Mouse (Mus musculus): ENCODE data around the gene Auts2. TPM values are rescaled to one million over a fixed set of nuclear protein-coding genes. Genes with fewer than 3 reads are reported as not detected.

Gene Auts2
- polyA plus RNA-seq, 1 experiment: 0.55 TPM

DNA sequence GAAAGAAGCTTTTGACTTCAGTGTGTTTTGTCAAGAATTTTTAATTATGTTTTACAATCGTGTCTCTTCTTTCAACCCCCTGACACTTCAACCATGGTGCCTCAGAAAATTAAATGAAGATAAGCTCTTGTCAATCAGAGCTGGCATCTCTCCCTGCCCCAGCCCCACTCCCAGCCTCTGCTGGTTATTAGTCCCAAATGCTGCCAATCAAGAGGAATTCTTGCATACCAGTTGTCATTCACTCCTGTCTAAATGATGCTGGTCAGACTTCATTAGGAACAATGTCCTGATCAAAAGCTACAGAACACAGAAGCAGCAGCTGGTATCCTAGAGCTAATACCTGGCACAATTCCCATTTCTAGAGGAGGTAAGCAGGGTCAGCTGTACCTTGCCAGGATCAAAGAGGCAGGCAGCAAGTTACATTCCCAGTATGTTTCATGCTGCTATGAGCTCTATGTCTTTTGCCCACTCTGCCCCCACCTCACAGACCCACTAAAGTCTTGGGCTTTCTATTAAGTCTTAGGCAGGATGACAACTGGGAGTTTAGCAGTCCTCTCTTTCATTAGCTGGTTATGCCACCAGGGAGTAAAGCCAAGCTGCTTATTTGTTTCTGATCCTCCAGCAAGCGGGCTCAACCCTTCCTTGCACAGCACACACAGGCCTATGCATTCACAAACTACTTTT, 134.1 kb downstream of the Auts2 start:
- Histone ChIP-seq H3K4me3 (ENCODE audit: insufficient read depth, low read length) (no peak overlapping the region), H3K4me1 (ENCODE audit: control insufficient read depth, insufficient read depth, low read length) (no peaks in the 10 kb centered on the region), H3K27ac (ENCODE audit: insufficient read depth, low read depth, low read length) (no peak overlapping the region)
- TF ChIP-seq POLR2A (IDR thresholded peaks at IDR 0.05; ENCODE audit: borderline replicate concordance, low read depth, low read length) (no peak), CTCF (IDR thresholded peaks at IDR 0.05; ENCODE audit: low read depth, low read length) (no peak)

DNA sequence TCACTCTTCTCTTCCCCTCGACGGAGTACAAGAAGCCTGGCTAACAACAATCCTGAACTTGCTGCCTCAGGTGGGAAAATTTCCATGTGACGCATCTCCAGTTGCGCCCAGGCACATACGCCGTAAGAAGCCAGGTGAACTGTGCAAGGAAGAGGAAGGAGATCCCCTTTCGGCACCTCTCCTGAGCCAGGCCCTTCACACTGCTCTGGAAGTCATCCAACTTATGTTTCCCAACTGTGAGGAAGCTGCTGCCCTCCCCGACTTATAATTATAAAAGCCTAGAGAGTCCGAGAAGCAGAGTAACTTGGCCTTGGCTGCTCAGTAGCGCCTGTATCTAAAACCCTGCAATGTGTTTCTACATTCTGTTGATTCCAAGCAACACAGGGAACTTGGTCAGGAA, 142.6 kb downstream of the Auts2 start:
- TF ChIP-seq POLR2A (IDR thresholded peaks at IDR 0.05; ENCODE audit: borderline replicate concordance, low read depth, low read length) (no peak), CTCF (IDR thresholded peaks at IDR 0.05; ENCODE audit: low read depth, low read length) (no peak)
- Histone ChIP-seq H3K27ac (ENCODE audit: insufficient read depth, low read depth, low read length) (no peak overlapping the region), H3K4me1 (ENCODE audit: control insufficient read depth, insufficient read depth, low read length) (no peaks in the 10 kb centered on the region), H3K4me3 (ENCODE audit: insufficient read depth, low read length) (no peak overlapping the region)

DNA sequence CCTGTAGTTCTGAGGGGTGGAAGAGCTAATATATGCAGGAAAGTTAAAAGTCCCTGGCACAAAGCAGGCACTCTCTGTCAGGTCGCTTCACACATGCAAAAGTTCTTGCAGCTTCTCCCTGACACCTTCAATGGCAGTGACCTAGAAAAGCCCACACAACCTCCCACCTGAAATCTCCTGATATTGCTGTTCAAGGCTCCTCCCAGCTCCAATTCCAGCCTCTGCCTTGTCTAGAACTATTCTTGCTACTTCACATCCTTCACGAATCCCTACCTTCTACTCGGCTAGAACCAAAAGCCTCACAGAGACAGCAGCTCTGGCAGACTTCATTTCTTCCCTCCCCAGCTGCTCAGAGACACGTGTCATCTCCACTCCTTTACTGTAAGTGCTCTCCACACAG, 143.7 kb downstream of the Auts2 start:
- no peak for TF ChIP-seq POLR2A (IDR thresholded peaks at IDR 0.05; ENCODE audit: borderline replicate concordance, low read depth, low read length)
- no peak for TF ChIP-seq CTCF (IDR thresholded peaks at IDR 0.05; ENCODE audit: low read depth, low read length)
- no peak overlapping the region for H3K4me3 ChIP-seq (ENCODE audit: insufficient read depth, low read length)
- H3K27ac ChIP-seq (ENCODE audit: insufficient read depth, low read depth, low read length): no peak overlapping the region
- no peaks in the 10 kb centered on the region for H3K4me1 ChIP-seq (ENCODE audit: control insufficient read depth, insufficient read depth, low read length)

DNA sequence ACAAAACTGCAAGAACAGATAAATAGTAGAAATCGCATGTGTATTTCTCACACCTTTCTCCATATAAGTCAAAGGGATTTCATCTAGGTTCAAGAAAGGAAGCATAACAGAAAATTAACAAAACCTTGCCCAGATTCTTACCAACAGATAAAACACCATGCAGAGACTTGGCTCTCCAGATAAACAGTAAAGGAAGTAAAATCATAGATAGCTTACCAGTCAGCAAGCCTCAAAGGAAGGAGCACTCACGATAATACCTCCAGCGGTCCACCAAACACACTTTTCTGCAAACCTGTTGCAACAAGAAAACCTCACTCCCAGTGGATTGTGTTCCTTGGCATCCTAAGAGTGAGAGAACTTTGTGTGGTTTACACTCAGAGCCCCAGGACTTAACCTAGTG, 147.2 kb downstream of the Auts2 start:
- Histone ChIP-seq H3K4me3 (ENCODE audit: insufficient read depth, low read length) (no peak overlapping the region), H3K4me1 (ENCODE audit: control insufficient read depth, insufficient read depth, low read length) (no peaks in the 10 kb centered on the region), H3K27ac (ENCODE audit: insufficient read depth, low read depth, low read length) (no peak overlapping the region)
- TF ChIP-seq CTCF (IDR thresholded peaks at IDR 0.05; ENCODE audit: low read depth, low read length) (no peak), POLR2A (IDR thresholded peaks at IDR 0.05; ENCODE audit: borderline replicate concordance, low read depth, low read length) (no peak)

DNA sequence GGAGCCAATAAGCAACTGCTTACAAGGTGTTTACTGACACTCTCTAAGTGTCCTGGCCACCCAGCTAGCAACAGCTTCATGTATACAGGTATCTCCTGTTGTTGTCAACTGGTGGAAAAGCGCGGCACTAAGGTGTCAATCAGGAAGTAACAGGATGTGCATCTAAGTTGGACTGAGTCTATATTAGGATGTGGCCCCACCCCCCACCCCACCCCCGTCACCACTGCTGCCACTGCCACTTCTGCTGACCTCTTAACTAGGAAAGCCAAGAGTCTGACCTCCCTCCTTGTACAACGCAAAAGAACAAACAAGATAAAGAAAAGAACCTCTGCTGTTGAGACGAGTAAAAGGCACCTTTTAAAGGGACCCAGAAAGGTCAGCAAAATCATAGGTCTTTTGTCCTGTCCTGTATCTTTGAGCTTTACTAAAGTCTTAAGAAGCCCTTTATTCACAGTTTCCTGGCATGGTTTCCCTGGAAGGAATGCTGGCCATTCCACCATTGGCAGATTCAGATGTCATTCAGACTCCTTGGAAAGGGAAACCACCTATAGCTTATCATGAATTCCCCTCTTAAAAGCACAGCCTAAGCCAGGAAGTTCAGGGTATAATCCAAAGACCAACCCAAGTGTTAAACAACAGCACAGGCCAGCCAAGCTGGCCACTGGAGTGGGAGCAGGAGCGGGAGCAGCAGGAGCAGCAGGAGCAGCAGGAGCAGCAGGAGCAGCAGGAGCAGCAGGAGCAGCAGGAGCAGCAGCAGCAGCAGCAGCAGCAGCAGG, 148.2 kb downstream of the Auts2 start:
- Histone ChIP-seq H3K27ac (ENCODE audit: insufficient read depth, low read depth, low read length) (no peak overlapping the region), H3K4me1 (ENCODE audit: control insufficient read depth, insufficient read depth, low read length) (no peaks in the 10 kb centered on the region), H3K4me3 (ENCODE audit: insufficient read depth, low read length) (no peak overlapping the region)
- TF ChIP-seq POLR2A (IDR thresholded peaks at IDR 0.05; ENCODE audit: borderline replicate concordance, low read depth, low read length) (no peak), CTCF (IDR thresholded peaks at IDR 0.05; ENCODE audit: low read depth, low read length) (no peak)

DNA sequence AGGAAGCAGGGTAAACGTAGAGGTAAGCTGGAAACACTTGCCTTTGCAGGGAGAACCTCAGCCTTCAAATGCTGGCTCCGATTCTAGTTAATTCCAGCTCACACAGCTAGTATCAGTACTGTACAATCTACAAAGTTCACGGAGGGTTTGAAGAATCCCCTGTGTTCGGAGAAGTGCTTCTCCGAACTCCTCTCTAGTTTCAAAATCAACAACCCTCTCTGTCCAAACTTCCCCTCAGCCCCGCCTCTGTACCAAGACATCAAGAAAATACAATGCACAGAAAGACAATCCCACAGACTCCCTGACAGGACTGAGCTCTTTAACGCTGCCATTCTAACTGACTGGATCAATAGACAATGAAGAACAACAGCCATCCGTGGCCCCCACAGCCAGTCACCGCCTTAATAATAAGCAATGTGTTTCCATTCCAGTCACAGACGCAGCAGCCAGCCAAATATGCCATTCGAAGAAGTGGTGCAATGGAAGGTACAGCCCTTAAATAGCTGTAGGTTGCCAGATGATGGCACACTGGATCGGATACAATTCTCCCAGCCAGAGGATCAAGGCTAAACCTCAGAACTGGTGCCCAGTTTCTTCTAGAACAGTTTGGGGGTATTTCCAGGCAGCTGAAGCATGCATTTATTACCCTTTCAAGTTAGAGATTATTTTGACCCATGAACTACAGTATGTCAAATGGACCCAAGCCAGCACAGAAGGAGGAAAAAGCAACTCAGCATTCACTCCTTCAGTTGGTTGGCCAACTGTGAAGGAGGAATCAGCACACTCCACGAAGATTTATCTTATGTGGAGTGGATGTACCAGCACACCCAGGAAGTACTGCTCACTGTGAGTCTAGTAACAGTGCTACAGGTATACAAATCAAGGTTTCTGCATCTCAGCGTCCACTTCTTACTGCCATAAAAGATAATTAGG, 151.0 kb downstream of the Auts2 start:
- TF ChIP-seq CTCF (IDR thresholded peaks at IDR 0.05; ENCODE audit: low read depth, low read length): no peak
- no peak for TF ChIP-seq POLR2A (IDR thresholded peaks at IDR 0.05; ENCODE audit: borderline replicate concordance, low read depth, low read length)

DNA sequence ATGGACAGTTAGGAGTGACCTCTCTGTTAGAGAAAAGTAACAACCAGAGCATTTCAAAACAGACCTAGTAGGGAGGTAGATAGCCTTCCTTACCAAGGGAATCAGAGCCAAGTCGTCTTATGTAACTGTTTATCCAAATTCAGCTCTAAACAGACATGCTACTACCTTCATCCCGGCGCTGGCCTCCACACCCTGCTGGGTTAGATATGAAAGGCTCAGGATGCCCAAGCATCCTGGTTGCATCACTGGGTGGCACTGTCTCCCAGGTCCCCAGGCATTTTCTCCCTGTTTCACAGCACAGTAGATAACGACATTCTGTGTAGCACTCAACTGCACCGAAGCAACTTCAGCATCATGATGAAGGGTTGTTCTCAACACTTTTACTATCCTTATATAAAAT, 154.4 kb downstream of the Auts2 start:
- Histone ChIP-seq H3K27ac (ENCODE audit: insufficient read depth, low read depth, low read length) (no peak overlapping the region), H3K4me3 (ENCODE audit: insufficient read depth, low read length) (no peak overlapping the region), H3K4me1 (ENCODE audit: control insufficient read depth, insufficient read depth, low read length) (no peaks in the 10 kb centered on the region)
- TF ChIP-seq CTCF (IDR thresholded peaks at IDR 0.05; ENCODE audit: low read depth, low read length): no peak

More for the DNA sequence above, 151.0 kb downstream of the Auts2 start:
- Histone ChIP-seq H3K4me3 (ENCODE audit: insufficient read depth, low read length) (no peak overlapping the region), H3K4me1 (ENCODE audit: control insufficient read depth, insufficient read depth, low read length) (no peaks in the 10 kb centered on the region), H3K27ac (ENCODE audit: insufficient read depth, low read depth, low read length) (no peak overlapping the region)

DNA sequence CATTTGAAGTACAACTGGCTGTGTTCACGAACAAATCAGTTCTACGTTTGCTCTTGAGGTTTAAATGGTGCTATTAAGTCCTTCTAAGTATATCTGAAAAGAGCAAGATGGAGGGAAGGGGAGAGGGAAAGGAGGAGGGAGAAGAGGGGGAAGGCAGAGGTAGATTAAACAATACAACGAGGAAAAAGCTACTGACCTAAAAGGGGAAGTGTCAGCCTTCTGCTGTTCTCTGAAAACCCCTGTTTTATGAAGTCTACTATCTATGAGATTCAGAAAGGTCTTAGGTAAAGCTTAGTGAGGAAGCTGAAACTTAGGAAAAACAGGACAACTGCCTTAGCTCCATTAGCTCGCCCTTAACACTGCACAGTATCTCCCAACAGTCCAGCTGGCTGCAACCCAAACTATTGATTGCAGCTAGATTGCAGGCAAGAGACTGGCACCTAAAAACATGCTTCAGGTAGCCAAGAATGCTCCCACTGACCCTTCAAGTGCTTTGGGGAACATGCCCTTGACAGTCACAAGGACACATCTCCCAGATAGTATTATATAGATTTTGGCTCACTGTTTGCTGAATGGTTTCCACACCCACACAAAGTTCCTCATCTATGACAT, 157.8 kb downstream of the Auts2 start:
- H3K27ac ChIP-seq (ENCODE audit: insufficient read depth, low read depth, low read length): no peak overlapping the region
- no peaks in the 10 kb centered on the region for H3K4me1 ChIP-seq (ENCODE audit: control insufficient read depth, insufficient read depth, low read length)
- H3K4me3 ChIP-seq (ENCODE audit: insufficient read depth, low read length): no peak overlapping the region
- TF ChIP-seq CTCF (IDR thresholded peaks at IDR 0.05; ENCODE audit: low read depth, low read length): no peak

DNA sequence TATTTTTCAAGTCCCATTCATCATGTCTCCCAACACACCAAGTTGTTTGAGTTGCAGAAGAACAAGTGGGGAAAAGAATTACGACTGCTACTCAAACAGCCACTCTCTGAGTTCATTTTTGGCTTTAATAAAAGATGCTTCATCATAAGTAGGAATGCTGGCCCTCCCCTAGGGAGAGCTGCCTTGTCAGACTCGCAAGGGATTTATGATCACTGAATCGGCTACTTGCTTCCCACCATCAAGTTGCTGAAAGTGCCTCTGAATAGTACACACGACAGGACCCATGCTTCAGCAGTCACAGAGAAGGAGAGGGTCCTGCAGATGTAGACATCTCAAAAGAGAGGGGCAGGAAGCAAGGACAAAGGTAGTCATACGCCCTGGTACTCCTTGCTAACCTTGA, 162.9 kb downstream of the Auts2 start:
- Histone ChIP-seq H3K27ac (ENCODE audit: insufficient read depth, low read depth, low read length) (no peak overlapping the region), H3K4me1 (ENCODE audit: control insufficient read depth, insufficient read depth, low read length) (no peaks in the 10 kb centered on the region), H3K4me3 (ENCODE audit: insufficient read depth, low read length) (no peak overlapping the region)
- TF ChIP-seq POLR2A (IDR thresholded peaks at IDR 0.05; ENCODE audit: borderline replicate concordance, low read depth, low read length): no peak
- TF ChIP-seq CTCF (IDR thresholded peaks at IDR 0.05; ENCODE audit: low read depth, low read length): no peak

Measured in bone marrow macrophage, adult 2 months (primary cell).